Mouse (Mus musculus) heart, adult 18-20 months (tissue): Measurements from ENCODE around the gene B3gat1. TPM values are rescaled to one million over a fixed set of nuclear protein-coding genes. Genes with fewer than 3 reads are reported as not detected.

Experiments
- DNase-seq, 2 experiments: peaks; one replicate each; pipeline ENCODE4 v3.0.0; 2021 to 2022; ENCODE audit warnings: mixed read lengths in 1 of 2
- total RNA-seq, 2 experiments: library from RNA; stranded (reverse); gene quantifications; 2 replicates each; pipeline ENCODE4 v1.2.3; 2021

Gene B3gat1
- total RNA-seq, 2 experiments from 2014 or later, result not detected

DNA sequence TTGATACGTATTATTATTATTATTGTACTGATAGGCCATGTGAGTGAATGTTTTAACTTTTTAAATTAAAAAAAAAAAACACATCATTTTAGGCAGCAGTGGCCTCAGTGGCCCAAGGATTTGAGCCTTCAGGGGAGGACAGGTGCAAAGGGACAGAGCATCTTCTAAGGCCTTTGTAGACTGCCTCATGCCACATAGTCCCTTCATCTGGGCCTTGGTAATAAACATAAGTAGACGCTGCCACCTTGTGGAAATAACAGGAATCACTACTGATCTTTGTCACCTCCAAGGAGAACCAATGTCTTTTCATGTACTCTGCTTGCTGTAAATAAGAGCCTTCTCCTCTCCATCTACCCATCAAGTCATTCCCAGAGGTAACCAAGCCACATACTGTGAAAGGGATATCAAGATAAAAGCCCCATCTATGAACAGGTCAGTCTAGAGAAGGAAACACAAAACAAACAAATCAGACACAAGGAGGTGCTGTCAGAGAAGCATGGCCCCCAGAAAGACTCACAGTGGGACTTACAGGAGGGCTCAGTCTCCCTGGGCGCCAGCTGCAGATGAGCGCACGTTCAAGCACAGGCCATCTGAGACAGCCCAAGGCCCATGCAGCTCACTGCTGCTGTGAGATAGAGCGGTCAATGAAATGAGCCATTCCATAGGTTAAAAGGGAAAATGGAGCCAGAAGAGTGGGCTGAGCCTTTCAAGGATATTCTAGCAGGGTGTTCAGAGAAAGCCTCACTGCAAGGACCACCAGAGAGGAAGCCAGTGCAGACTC, 42.8 kb downstream of the B3gat1 start:
- peak; percentile 28 to 60 for DNase-seq

DNA sequence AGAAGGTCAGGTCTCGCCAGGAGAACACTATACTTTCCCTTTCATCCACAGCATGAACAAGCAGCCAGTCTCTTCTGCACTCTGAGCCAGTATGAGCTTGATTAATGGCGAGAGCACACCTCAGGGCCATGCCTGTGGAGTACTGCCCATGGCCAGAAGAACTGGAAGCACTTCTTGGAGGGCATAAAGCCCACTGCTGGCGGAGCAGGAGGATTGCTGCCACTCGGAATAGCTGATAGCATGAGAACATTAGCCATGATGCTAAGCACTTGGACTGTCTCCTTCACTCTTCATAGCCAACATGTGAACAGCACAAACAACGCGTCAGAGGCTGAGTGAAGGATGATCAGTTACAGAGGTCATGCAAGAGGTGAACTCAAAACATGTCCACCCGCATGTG, 44.9 kb downstream of the B3gat1 start:
- no peak for DNase-seq

DNA sequence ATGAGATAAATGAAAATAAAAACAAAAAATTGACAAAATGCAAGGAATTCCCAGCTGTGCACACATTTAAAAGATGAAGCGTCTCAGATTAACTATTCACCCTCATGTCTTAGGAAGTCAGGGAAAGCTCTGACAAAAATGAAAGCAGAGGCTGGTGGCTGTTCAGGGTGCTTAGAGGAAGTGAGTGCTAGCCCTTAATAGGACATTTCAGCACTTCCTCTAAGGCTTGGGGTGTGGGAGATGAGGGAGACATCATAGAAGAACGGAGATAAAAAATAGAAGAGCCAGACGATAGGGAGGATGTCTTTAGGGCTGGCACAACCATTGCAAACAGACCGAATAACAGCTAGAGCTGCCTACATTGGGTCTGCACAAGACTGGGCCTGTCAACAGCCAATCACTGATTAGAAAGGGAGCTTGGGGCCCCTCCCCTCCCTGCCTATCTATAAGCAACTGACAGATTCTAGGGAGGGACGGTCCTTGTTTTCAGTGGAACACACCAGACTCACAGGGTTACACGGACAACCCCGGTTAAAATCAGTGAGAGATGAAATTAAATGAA, 50.0 kb downstream of the B3gat1 start:
- DNase-seq, result peak in 1 of 2 experiments; percentile 6

DNA sequence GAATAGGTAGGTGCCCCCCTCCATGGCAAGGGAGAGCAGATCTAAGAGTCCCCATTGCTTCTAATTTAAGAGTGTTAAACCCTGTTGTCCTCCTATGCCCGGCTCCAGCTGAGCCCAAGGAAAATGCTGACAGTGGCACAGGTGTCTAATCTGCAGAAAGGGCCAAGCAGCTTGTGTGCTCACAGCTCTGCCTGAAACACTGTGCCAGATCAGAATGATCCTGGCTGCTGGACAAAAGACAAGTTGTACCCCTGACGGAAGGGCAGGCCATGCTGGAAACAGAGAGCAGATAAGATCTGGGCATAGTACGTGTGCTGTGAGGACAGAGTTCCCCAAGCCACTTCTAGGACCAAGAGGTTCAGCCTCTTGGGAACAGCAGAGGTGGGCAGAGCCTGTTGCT, 59.3 kb downstream of the B3gat1 start:
- peak in 1 of 2 experiments; percentile 12 for DNase-seq

DNA sequence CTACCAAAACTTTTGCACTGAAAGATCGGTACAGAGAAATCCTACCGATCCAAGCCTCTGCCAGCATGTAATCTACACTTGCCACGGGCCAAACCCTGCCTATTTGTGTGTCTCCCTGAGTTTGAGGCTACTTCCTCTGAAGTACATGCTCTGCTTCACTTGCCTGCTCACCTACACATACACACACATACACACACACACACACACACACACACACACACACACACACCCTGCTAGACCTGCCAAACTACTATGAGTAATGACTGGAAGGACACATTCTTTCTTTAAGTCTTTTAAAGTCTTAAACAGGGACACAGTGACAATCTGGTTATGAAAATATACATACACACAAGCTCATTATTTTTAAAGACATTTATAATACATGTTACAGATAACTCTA, 64.7 kb downstream of the B3gat1 start:
- no peak for DNase-seq

DNA sequence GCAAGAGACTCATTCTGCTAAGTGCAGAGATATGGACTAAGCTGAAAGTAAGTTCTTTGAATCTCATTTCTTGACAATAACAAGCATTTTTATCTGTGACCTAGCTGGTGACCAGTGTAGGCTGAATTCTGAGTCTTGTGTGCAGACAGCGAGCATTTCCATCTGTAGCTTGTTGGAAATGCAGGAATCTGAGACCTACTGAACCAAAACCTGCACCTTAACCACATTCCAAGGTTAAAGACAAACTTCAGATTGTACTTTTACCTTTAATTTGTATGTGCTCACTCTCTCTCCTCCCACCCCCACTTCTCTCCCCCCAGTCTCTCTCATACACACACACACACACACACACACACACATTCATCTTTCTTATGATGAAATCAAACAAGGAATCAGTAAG, 65.2 kb downstream of the B3gat1 start:
- no peak for DNase-seq

DNA sequence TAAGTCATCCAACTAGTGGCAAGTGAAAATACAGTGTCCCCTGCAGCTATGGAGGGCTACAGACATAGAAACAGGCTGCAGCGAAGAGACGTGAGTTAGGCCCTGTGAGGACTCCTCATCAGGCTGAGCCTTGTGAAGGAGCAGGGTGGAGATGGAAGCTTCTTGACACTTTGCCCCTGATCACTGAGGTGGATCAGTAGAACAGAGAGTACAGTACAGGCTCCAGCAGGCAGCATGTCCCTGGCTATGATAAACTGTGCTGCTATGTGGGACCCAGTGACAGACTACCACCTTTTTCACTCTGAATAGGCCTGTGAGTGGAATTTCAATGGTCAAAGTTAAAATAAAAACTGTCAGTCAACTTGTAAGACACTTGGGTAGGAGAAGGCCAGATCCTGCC, 66.8 kb downstream of the B3gat1 start:
- no peak for DNase-seq

DNA sequence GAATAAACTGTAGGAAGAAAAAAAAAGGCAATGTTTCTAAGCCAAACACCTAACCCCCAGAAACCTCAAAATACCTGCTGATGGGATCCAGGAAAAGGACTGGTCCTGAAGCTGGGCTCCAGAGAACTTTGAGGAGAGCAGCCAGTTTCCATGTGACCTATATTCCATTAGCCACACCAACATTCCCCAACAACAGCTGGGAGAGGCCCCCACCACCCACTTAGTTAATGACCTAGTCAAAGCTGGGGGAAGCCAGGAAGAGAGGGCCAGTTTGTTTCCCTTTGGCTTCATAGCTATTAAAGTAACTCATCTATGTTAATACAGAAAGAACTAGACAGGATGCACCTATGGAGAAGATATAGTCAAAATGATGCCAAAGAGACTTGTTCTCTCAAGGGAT, 70.8 kb downstream of the B3gat1 start:
- DNase-seq, result no peak

DNA sequence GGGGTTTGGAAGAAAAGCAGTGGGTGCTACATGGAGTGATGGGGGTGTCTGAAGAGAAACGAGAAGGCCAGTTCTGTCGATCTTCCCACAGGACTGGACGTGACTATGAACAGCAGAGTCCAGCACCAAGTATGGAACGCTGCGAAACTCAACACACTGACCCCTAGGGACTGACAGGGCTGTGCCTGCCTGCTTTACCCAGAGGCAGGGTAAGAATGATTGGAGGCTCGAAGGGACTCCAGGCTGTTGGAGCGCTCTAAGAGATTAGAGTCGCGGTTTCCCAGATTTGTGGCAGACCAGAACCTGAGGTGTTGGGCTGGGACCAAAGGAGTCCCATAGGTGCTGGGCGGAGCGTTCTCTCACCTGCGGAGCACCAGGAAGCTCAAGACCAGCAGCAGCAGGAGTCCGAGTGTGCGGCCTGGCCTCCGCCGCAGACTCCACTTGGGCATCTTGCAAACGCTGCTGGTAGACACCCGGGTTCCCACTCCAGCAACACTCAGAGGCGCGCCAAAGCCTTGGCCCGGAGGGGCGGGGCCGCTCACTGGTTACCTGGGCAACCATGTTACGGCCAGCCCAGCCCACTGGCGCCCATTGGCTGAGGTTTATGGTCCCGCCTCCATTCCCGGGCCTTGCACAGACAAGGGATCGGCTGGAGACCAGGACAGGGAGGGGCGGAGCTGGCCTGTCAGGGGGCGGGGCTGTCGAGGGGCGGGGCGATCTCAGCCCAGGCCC, 72.6 kb downstream of the B3gat1 start, which contains the start of gene Glb1l2:
TSS of gene Glb1l2 (minus strand) at position 534 of the 732 bp plus-strand sequence.
- peak; percentile 85 to 91 for DNase-seq

DNA sequence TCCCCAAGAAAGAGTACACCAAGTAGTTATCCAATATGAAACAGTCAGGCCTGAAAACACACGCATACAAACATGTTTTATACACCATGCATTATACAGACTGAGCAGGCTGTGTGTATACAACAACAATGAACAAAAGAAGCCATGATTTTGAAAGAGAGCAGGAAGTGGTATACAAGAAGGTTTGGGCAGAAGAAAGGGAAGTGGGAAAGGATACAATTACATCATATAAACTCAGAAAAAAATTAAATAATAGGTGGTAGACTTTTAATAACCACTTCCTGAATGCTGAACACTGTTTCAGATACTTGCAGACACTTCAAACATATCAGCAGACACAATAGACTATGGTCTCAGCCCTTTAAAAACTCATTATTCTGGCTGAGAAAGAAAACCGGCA, 75.2 kb downstream of the B3gat1 start:
- no peak for DNase-seq

Other genes with a start within 250 kb of the B3gat1 start
- 1 to 10 TPM in 1 of 2 experiments, under 1 TPM in 1; 0.65 to 1.4 TPM for gene Glb1l2, start 72.7 kb downstream of the B3gat1 start, total RNA-seq
- not detected for gene Glb1l3, start 127.2 kb downstream of the B3gat1 start, total RNA-seq
- gene Gm1110, start 189.4 kb downstream of the B3gat1 start, total RNA-seq, result not detected